Mouse (Mus musculus): ENCODE data around the gene Ankfy1.

Ankfy1 gene

DNA sequence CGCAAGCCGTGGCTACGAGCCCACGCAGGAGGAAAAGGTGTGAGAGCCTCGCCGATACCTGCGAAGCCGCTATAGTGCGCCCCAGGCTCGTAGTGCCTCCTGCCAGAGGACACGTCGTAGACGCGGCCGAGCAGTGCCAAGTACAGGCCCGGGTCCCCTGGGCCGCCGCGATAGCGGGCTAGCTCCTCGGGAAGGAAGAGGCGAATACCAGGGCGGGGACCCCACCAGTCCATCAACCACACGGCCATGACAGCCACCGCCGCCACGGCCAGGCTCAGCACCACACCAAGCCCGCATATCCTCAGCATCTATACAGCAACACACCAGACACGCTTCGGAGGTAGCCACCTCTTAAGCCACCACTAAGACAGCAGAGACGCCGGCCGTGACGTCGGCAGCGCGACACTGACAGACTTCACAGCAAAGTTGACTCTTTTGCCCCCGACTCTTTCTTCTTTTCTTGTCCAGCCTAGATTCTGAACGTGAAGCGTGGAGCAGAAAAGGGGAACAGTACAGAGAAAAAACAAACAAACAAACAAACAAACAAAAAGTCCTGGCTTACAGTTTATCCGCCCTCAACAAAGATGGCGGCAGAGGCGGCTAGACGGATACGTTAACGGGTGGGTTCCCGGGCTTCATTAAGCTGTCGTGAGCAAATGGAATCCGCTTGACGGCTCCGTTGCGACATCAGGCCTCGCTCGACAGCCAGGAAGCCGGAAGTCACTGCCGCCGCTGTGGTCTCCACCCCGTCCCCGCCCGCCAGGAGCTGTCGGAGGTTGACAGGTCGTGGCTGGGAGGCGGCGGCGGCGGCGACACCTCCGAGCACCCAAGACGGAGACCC is 105.9 kb downstream of the Ankfy1 start, which contains the start of the genes Cyb5d2 and Zzef1:
Gene Cyb5d2 (minus strand): TSS at position 688 of the 841 bp plus-strand sequence.
Gene Zzef1 (plus strand): TSS at position 772 of the 841 bp plus-strand sequence.
- peak; percentile 92 for DNase-seq (ENCODE audit: low spot score)

DNA sequence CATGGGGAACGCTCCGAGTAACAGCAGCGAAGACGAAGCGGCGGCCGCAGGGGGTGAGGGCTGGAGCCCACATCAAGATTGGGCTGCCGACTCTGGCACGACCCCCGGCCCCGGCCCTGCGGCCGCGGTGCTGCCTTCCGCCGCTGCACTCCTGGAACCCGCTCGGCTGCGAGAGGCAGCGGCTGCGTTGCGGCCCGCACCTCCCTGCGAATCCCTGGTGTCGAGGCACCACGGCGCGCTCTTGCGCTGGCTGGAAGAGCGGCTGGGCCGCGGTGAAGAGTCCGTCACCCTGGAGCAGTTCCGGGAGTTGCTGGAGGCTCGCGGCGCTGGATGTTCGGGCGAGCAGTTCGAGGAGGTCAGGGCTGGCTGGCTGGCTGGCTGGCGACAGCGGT is 106.5 kb downstream of the Ankfy1 start:
- DNase-seq (ENCODE audit: low spot score) = peak; percentile 63

DNA sequence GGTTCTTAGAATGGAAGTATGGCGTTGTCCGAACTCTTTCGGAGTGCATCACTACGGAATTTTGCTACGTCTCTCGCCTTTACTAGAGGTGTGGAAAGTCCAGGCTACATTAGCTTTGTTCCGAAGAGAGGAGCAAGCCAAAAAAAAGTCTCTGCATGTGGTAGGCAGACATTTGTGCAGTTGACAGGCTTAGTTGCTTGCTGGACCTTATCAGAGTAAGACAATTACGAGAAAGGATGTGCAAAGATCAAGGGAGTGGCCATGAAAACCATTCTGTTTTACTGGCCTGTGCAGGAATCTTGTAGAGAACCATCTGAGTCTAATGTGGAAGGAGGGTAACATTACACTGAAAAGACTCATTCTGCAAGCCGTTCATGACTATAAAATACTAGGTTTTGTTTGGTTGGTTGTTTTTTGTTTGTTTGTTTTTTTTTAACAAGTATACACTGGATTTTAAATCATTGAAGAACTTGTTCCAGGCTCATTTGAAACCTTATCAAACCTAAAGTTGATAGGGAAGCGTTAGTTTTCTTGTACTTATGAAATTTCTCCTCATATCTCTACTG is 107.0 kb downstream of the Ankfy1 start:
- no peak for DNase-seq (ENCODE audit: low spot score)

GRCm38 (mm10) chr11:72798112-72798511 is 108.3 kb downstream of the Ankfy1 start:
- DNase-seq (ENCODE audit: low spot score) = no peak

GRCm38 (mm10) chr11:72801182-72801581 is 111.4 kb downstream of the Ankfy1 start:
- DNase-seq (ENCODE audit: low spot score) = no peak

- DNase-seq (ENCODE audit: low spot score) = no peak
Measured at GRCm38 (mm10) chr11:72803038-72803437, 113.2 kb downstream of the Ankfy1 start.

DNA sequence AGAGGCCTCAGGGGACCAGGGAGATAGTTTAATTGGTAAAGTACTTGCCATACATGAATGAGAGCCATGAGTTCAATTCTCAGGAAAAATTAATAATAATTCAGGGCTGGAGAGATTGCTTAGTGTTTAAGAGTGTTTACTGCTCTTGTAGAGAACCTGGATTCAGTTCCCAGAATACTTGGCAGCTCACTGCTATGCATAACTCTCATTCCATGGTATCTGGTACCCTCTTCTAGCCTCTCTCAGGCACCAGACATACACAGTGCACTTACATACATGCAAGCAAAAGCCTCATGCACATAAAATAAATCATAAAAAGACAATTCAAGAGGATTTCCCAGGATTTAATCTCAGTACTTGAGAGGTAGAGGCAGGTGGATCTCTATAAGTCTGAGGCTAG is 114.8 kb downstream of the Ankfy1 start:
- no peak for DNase-seq (ENCODE audit: low spot score)

DNA sequence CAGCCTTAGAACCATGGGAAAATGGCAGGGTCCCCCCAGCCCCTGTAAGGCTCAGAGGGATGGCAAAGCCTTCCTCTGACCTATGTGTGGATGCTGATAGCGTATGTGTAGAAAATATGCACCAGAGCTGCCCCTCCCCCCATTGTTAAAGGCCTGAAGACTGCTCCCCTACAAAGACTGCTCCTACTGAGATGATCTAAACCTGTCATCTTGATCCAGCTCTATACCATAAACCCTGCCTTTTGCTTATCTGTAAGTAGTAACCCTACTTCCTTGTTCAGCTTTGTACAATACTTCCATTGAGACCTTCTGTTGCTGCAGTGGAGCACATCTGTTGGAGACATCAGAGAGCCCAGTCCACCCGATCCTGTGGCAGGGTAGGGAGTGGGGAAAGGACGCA is 115.4 kb downstream of the Ankfy1 start:
- DNase-seq (ENCODE audit: low spot score) = no peak

DNA sequence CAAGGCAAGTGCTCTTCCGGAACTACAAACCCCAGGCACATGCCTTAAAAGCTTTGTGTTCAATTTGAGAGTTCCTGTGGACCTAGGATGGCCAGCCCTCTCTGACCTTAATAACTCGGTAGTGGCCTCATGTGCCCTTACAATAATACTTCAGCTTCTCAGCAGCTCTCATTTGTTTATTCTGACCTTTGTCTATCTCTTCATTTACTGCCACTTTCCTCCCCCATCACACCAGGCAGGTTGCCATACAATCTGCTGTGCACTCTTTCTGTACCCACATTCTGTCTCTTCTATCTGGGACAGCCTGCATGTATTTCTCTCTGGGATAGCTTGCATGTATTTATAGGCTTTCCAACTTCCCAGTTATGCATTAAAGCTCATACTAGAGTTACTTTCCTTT is 116.8 kb downstream of the Ankfy1 start:
- no peak for DNase-seq (ENCODE audit: low spot score)

DNA sequence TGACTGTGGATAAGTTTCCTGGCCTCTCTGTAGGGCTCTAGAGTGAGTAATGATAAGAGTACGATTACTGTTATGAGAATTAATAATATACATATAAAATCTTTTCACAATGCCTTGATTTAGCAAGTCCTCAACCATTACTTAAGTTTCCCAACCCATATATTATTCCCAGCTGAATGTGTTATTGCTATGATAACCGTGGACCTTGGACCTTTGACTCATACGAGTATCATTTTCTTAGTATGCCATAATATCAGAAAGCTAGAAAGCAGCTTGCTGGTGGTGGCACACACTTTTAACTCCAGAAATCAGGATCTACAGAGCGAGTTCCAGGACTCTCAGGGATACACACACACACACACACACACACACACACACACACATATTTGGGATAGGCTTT is 118.2 kb downstream of the Ankfy1 start:
- no peak for DNase-seq (ENCODE audit: low spot score)

DNA sequence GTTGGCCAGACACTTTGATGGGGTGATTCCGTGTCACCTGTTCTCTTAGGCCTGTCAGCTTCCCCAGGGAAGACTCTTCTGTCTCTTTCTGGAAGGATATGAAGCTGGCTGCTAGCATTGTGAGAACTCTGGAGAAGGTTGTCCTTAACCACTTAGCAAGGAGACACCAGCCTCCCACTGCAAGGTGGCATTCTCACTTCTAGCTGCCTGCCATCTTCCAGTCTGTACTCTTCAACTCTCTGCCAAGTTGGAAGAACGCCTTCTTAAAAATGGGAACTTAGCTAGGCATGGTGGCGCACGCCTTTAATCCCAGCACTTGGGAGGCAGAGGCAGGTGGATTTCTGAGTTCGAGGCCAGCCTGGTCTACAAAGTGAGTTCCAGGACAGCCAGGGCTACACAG is 123.9 kb downstream of the Ankfy1 start:
- DNase-seq (ENCODE audit: low spot score) = no peak

DNA sequence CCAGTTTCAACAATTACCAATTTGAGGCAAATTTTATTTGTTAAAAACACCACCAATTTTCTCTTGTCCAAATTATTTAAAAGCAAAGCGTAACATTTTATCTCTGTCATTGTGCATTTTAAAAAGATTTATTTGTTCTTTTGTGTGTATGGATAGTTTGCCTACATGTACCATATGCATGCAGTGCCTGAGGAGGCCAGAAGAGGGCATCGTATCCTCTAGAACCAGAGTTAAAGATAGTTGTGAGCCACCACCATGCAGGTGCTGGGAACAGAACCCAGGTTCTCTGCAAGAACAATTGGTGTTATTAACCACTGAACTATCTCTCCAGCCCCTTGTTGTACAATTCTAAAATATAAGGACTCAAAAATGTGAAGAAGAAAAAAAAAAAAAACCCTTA is 124.4 kb downstream of the Ankfy1 start:
- no peak for DNase-seq (ENCODE audit: low spot score)

DNA sequence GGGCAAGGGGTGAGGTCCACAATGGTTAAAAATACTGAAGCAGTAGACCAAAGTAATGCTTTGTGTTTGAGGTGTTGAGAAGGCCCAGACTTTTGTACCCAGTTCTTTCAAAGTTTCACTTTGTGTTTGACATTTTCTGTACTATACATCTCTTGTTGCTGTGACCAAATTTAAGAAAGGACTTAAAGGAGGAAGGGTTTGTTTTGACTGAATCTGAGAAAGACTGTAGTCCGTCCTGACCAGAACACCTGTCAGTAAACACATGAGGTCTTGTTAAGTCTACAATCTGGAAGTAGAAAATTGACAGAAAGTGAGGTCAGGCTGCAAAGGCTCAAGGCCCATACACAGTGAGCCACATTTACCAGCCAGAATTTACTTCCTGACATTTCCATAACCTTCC is 127.1 kb downstream of the Ankfy1 start:
- no peak for DNase-seq (ENCODE audit: low spot score)

DNA sequence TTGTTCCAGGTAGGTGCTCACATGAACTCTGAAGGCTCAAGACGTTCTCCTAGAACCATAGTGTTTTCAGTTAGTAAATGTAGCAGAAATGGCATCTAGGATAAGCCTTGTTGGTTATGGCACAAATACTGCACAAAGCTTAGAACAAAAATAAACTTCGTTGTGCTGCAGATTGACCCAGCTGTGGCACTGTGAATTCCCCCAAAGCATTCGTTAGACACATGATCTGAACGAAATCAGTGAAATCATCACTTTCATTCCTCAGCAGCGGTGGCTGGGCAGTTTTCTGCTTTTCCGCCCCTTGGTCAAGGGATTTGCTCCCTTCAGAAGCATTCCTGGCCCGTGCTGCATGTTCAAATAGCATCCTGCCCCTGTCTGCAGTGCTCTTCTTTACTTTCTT is 128.3 kb downstream of the Ankfy1 start:
- DNase-seq (ENCODE audit: low spot score) = no peak

DNA sequence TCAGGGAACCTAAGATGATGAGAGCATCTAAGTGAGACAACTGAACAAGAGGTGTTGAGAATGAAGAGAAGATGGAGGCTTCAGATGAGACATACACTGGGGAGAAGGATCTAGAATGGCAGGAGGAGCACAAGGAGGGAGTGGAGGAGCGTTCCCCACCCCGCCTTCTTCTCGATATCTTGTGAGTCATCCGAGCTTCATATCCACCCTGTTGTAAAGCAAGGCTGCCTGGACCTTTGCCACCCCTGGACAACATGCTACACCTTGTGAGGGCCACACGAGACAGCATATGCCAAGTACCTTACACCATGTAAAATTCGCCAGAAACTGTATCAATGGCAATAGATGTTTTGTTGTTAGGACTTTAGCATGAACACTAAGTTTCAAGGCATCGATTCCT is 131.2 kb downstream of the Ankfy1 start:
- no peak for DNase-seq (ENCODE audit: low spot score)

All from testis, postnatal 10 days (tissue).